Mouse (Mus musculus): ENCODE measurements at regions not wholly inside any gene's neighbourhood (a gene's known extent, or its start where the extent isn't known, plus 50 kb on each side); places are given as distances from the start of the nearest gene placed in this dataset.

- Histone ChIP-seq H3K9me3 (replicated peaks; ENCODE audit: control insufficient read depth, low read length, poor library complexity, severe bottlenecking) (no peaks in the 10 kb centered on the region), H3K4me1 (ENCODE audit: control insufficient read depth, insufficient read depth, low read length) (no peaks in the 10 kb centered on the region), H3K27me3 (ENCODE audit: control insufficient read depth, insufficient read depth, low read depth, low read length) (no peaks in the 10 kb centered on the region), H3K27ac (ENCODE audit: low read length) (no peak overlapping the region), H3K36me3 (ENCODE audit: control insufficient read depth, insufficient read depth, low read length) (no peaks in the 10 kb centered on the region), H3K9ac (ENCODE audit: low read depth, low read length) (no peak overlapping the region), H3K4me2 (ENCODE audit: low read length) (no peak overlapping the region), H3K4me3 (ENCODE audit: low read depth, low read length) (no peak overlapping the region)
- 55% methylated on average over 10 of the region's 10 CpGs for WGBS
- ATAC-seq, result peak; percentile 83
Measured at GRCm38 (mm10) chr8:23531551-23532142, 1120.5 kb downstream of the Mrps31 start.

GRCm38 (mm10) chr8:23537681-23538359 lies 1126.7 kb downstream of the Mrps31 start:
- Histone ChIP-seq H3K27me3 (ENCODE audit: control insufficient read depth, insufficient read depth, low read depth, low read length) (no peaks in the 10 kb centered on the region), H3K4me2 (ENCODE audit: low read length) (no peak overlapping the region), H3K9ac (ENCODE audit: low read depth, low read length) (no peak overlapping the region), H3K27ac (ENCODE audit: low read length) (no peak overlapping the region), H3K9me3 (replicated peaks; ENCODE audit: control insufficient read depth, low read length, poor library complexity, severe bottlenecking) (no peaks in the 10 kb centered on the region), H3K36me3 (ENCODE audit: control insufficient read depth, insufficient read depth, low read length) (no peaks in the 10 kb centered on the region), H3K4me1 (ENCODE audit: control insufficient read depth, insufficient read depth, low read length) (peaks cover 3% of the 10 kb centered on the region; the same call in 1 of the 2 replicates), H3K4me3 (ENCODE audit: low read depth, low read length) (no peak overlapping the region)
- WGBS, result 60% methylated on average over 7 of the region's 7 CpGs
- ATAC-seq, result peak; percentile 68; the same call in 1 of the 2 replicates

GRCm38 (mm10) chr8:23553565-23554473 lies 1142.7 kb downstream of the Mrps31 start:
- H3K36me3 ChIP-seq (ENCODE audit: control insufficient read depth, insufficient read depth, low read length), result no peaks in the 10 kb centered on the region
- WGBS, result 63% methylated on average over 11 of the region's 12 CpGs
- no peak overlapping the region for H3K4me3 ChIP-seq (ENCODE audit: low read depth, low read length)
- ATAC-seq, result no peak
- H3K9ac ChIP-seq (ENCODE audit: low read depth, low read length), result no peak overlapping the region
- H3K4me2 ChIP-seq (ENCODE audit: low read length), result no peak overlapping the region
- H3K4me1 ChIP-seq (ENCODE audit: control insufficient read depth, insufficient read depth, low read length), result no peaks in the 10 kb centered on the region
- H3K27ac ChIP-seq (ENCODE audit: low read length), result no peak overlapping the region
- H3K9me3 ChIP-seq (replicated peaks; ENCODE audit: control insufficient read depth, low read length, poor library complexity, severe bottlenecking), result no peaks in the 10 kb centered on the region
- H3K27me3 ChIP-seq (ENCODE audit: control insufficient read depth, insufficient read depth, low read depth, low read length), result no peaks in the 10 kb centered on the region

GRCm38 (mm10) chr8:23560836-23561235 lies 1149.7 kb downstream of the Mrps31 start:
- no peaks in the 10 kb centered on the region for H3K27me3 ChIP-seq (ENCODE audit: control insufficient read depth, insufficient read depth, low read depth, low read length)
- no peaks in the 10 kb centered on the region for H3K9me3 ChIP-seq (replicated peaks; ENCODE audit: control insufficient read depth, low read length, poor library complexity, severe bottlenecking)
- no peak overlapping the region for H3K27ac ChIP-seq (ENCODE audit: low read length)
- H3K4me3 ChIP-seq (ENCODE audit: low read depth, low read length), result no peak overlapping the region
- H3K4me2 ChIP-seq (ENCODE audit: low read length), result no peak overlapping the region
- H3K4me1 ChIP-seq (ENCODE audit: control insufficient read depth, insufficient read depth, low read length), result peaks cover 8% of the 10 kb centered on the region
- ATAC-seq, result no peak
- H3K36me3 ChIP-seq (ENCODE audit: control insufficient read depth, insufficient read depth, low read length), result no peaks in the 10 kb centered on the region
- H3K9ac ChIP-seq (ENCODE audit: low read depth, low read length), result no peak overlapping the region
- 84% methylated on average over 5 of the region's 5 CpGs for WGBS

- Histone ChIP-seq H3K4me1 (ENCODE audit: control insufficient read depth, insufficient read depth, low read length) (peaks cover 8% of the 10 kb centered on the region), H3K4me2 (ENCODE audit: low read length) (no peak overlapping the region), H3K9me3 (replicated peaks; ENCODE audit: control insufficient read depth, low read length, poor library complexity, severe bottlenecking) (no peaks in the 10 kb centered on the region), H3K36me3 (ENCODE audit: control insufficient read depth, insufficient read depth, low read length) (no peaks in the 10 kb centered on the region), H3K27me3 (ENCODE audit: control insufficient read depth, insufficient read depth, low read depth, low read length) (no peaks in the 10 kb centered on the region), H3K9ac (ENCODE audit: low read depth, low read length) (no peak overlapping the region), H3K27ac (ENCODE audit: low read length) (no peak overlapping the region), H3K4me3 (ENCODE audit: low read depth, low read length) (no peak overlapping the region)
- WGBS, result 8% methylated on average over 8 of the region's 8 CpGs
- no peak for ATAC-seq
Measured at GRCm38 (mm10) chr8:23561683-23562385, 1150.7 kb downstream of the Mrps31 start.

GRCm38 (mm10) chr8:23562504-23562903 lies 1151.3 kb downstream of the Mrps31 start:
- no peak for ATAC-seq
- H3K27ac ChIP-seq (ENCODE audit: low read length), result no peak overlapping the region
- no peaks in the 10 kb centered on the region for H3K36me3 ChIP-seq (ENCODE audit: control insufficient read depth, insufficient read depth, low read length)
- H3K4me3 ChIP-seq (ENCODE audit: low read depth, low read length), result no peak overlapping the region
- H3K4me1 ChIP-seq (ENCODE audit: control insufficient read depth, insufficient read depth, low read length), result peaks cover 8% of the 10 kb centered on the region
- H3K9me3 ChIP-seq (replicated peaks; ENCODE audit: control insufficient read depth, low read length, poor library complexity, severe bottlenecking), result no peaks in the 10 kb centered on the region
- H3K4me2 ChIP-seq (ENCODE audit: low read length), result peak overlapping the region; percentile 52
- WGBS, result 21% methylated on average over 9 of the region's 9 CpGs
- no peaks in the 10 kb centered on the region for H3K27me3 ChIP-seq (ENCODE audit: control insufficient read depth, insufficient read depth, low read depth, low read length)
- no peak overlapping the region for H3K9ac ChIP-seq (ENCODE audit: low read depth, low read length)

- peak; percentile 76 for ATAC-seq
- no peaks in the 10 kb centered on the region for H3K36me3 ChIP-seq (ENCODE audit: control insufficient read depth, insufficient read depth, low read length)
- peaks cover 8% of the 10 kb centered on the region for H3K4me1 ChIP-seq (ENCODE audit: control insufficient read depth, insufficient read depth, low read length)
- H3K9me3 ChIP-seq (replicated peaks; ENCODE audit: control insufficient read depth, low read length, poor library complexity, severe bottlenecking), result no peaks in the 10 kb centered on the region
- WGBS, result 5% methylated on average over 17 of the region's 18 CpGs
- H3K27me3 ChIP-seq (ENCODE audit: control insufficient read depth, insufficient read depth, low read depth, low read length), result no peaks in the 10 kb centered on the region
- no peak overlapping the region for H3K27ac ChIP-seq (ENCODE audit: low read length)
- H3K4me3 ChIP-seq (ENCODE audit: low read depth, low read length), result peak overlapping the region; percentile 26
- H3K4me2 ChIP-seq (ENCODE audit: low read length), result peak overlapping the region; percentile 52
- no peak overlapping the region for H3K9ac ChIP-seq (ENCODE audit: low read depth, low read length)
Measured at GRCm38 (mm10) chr8:23563065-23564020, 1152.2 kb downstream of the Mrps31 start.

- 95% methylated on average over 3 of the region's 3 CpGs for WGBS
Measured at GRCm38 (mm10) chr8:23567906-23568305, 1156.7 kb downstream of the Mrps31 start.

More at GRCm38 (mm10) chr8:23567906-23568305, 1156.7 kb downstream of the Mrps31 start:
- Histone ChIP-seq H3K27ac (ENCODE audit: low read length) (no peak overlapping the region), H3K9me3 (replicated peaks; ENCODE audit: control insufficient read depth, low read length, poor library complexity, severe bottlenecking) (no peaks in the 10 kb centered on the region), H3K9ac (ENCODE audit: low read depth, low read length) (no peak overlapping the region), H3K4me3 (ENCODE audit: low read depth, low read length) (no peak overlapping the region), H3K4me1 (ENCODE audit: control insufficient read depth, insufficient read depth, low read length) (no peaks in the 10 kb centered on the region), H3K4me2 (ENCODE audit: low read length) (no peak overlapping the region), H3K36me3 (ENCODE audit: control insufficient read depth, insufficient read depth, low read length) (no peaks in the 10 kb centered on the region), H3K27me3 (ENCODE audit: control insufficient read depth, insufficient read depth, low read depth, low read length) (no peaks in the 10 kb centered on the region)
- no peak for ATAC-seq
